Mouse (Mus musculus) embryonic facial prominence, embryonic 11.5 days (tissue): ENCODE measurements around the gene Tecr. TPM values are rescaled to one million over a fixed set of nuclear protein-coding genes. Genes with fewer than 3 reads are reported as not detected.
A peak's percentile ranks its signal among the peaks of the same experiment; 100 is the strongest.
"Not testable (repeated sequence)": the region's sequence is repeated elsewhere in the genome, so short reads cannot be mapped to it uniquely, and the experiment has no call there.

Experiments used
- ATAC-seq: fragments of 200-750 bp; cut with Nextera tagmentation; replicated peaks from 2 replicates; pipeline ENCODE4 v1.8.0; 2017; ENCODE audit warnings: low read depth; ENCODE audit not compliant: insufficient number of reproducible peaks, low FRiP score, low TSS enrichment
- DNase-seq: peaks from one replicate; pipeline ENCODE4 v3.0.0-alpha.2; 2015; ENCODE audit warnings: low spot score
- H3K27ac ChIP-seq: fragments of 300-500 bp; sonication (generic); replicated peaks from 2 replicates; pipeline ENCODE4 v1.5.1; 2014; ENCODE audit warnings: mild to moderate bottlenecking, low read depth, low read length, control low read depth
- H3K27me3 ChIP-seq: fragments of 300-500 bp; sonication (generic); 2 replicates; pipeline ENCODE4 v1.6.1; 2014; ENCODE audit warnings: mild to moderate bottlenecking, low read length, moderate library complexity, mixed read lengths; ENCODE audit not compliant: control insufficient read depth, insufficient read depth
- H3K36me3 ChIP-seq: fragments of 300-500 bp; sonication (generic); replicated peaks from 2 replicates; pipeline ENCODE4 v1.6.1; 2014; ENCODE audit warnings: low read depth, mild to moderate bottlenecking, low read length, moderate library complexity, mixed read lengths; ENCODE audit not compliant: control insufficient read depth, insufficient read depth
- H3K4me1 ChIP-seq: fragments of 300-500 bp; sonication (generic); 2 replicates; pipeline ENCODE4 v1.6.1; 2014; ENCODE audit warnings: low read length, mixed read lengths; ENCODE audit not compliant: control insufficient read depth, insufficient read depth
- H3K4me2 ChIP-seq: fragments of 300-500 bp; sonication (generic); 2 replicates; pipeline ENCODE4 v1.6.1; 2014; ENCODE audit warnings: low read depth, mild to moderate bottlenecking, control low read depth, low read length, moderate library complexity
- H3K4me3 ChIP-seq: fragments of 300-500 bp; sonication (generic); 2 replicates; pipeline ENCODE4 v1.5.1; 2014; ENCODE audit warnings: low read depth, low read length, control low read depth
- H3K9ac ChIP-seq: fragments of 300-500 bp; sonication (generic); replicated peaks from 2 replicates; pipeline ENCODE4 v1.6.1; 2014; ENCODE audit warnings: mild to moderate bottlenecking, control low read depth, low read length
- H3K9me3 ChIP-seq: fragments of 300-500 bp; sonication (generic); replicated peaks from 2 replicates; pipeline ENCODE4 v1.6.1; 2016; ENCODE audit warnings: mild to moderate bottlenecking, low read length, inconsistent platforms, mixed read lengths; ENCODE audit not compliant: control insufficient read depth
- WGBS: fragments of 180-500 bp; shearing (Covaris S2); extraction: QIAGEN DNeasy Blood & Tissue Kit; methylation state at CpG from one replicate; pipeline ENCODE4 v1.1.7; 2014; 5-methylcytosine and 5-hydroxymethylcytosine counted together
- polyA plus RNA-seq: library from polyadenylated mRNA; unstranded; fragments of >200 nt; fragmentation: Nextera tagmentation; extraction: Ambion mirVana; gene quantifications from 2 replicates; pipeline ENCODE4 v1.2.1, GENCODE M21; 2014

The Tecr gene
- polyA plus RNA-seq, 1 experiment from 2014 or later: 667 TPM

DNA sequence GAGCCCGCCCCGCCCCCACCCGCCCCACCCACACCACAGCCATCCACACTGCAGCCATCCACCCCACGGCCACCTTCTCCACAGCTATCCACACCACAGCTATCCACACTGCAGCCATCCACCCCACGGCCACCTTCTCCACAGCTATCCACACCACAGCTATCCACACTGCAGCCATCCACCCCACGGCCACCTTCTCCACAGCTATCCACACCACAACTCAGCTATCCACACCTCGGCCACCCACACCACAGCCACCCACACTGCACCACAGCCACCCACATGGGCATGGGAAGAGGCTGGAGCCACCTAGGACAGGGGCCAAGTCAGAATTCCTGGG is 36.8 kb downstream of the Tecr start:
- WGBS: 88% methylated on average over 3 of the region's 7 CpGs
- not testable (repeated sequence) for DNase-seq

DNA sequence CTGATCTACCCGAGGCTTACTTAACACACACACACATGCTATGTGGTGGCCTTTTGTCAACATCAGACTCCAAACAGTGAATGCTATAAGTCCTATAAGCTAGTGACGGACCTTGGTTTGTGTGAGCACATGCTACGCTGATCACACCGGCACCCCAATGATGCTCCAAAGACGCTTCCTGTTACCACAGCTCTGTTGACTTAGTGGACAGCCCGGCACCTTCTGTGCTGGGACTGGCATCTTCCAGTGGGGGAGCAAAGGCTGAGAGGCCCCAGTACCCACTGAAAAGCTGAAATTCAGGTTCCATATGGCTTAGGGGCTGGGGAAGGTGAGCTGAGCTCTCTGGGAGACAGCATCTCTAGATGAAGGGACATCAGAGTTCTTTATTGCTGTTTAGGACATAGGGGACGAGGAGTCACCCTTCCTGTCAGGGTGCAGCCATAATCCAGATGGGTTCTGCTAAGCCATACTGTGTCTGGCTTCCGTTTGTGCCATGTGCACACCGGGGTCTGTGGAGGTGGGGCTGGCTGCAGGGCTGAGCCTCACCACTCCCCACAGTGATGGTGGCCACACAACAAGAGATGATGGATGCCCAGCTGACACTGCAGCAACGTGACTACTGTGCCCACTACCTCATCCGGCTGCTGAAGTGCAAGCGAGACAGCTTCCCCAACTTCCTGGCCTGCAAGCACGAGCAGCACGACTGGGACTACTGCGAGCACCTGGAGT is 37.3 kb downstream of the Tecr start:
- WGBS: 92% methylated on average over 15 of the region's 15 CpGs
- Histone ChIP-seq H3K9me3 (no peaks in the 10 kb centered on the region), H3K9ac (no peak overlapping the region), H3K4me3 (no peak overlapping the region), H3K36me3 (peaks cover 11% of the 10 kb centered on the region), H3K4me2 (no peak overlapping the region), H3K27me3 (no peaks in the 10 kb centered on the region), H3K4me1 (peaks cover 4% of the 10 kb centered on the region; the same call in 1 of the 2 replicates), H3K27ac (no peak overlapping the region)
- ATAC-seq: no peak
- no peak for DNase-seq

More for the DNA sequence above, 36.8 kb downstream of the Tecr start:
- not testable (repeated sequence) for H3K9ac ChIP-seq, H3K4me1 ChIP-seq, H3K27me3 ChIP-seq, H3K27ac ChIP-seq, H3K4me3 ChIP-seq, ATAC-seq, H3K4me2 ChIP-seq, H3K9me3 ChIP-seq
- H3K36me3 ChIP-seq: peaks cover 11% of the 10 kb centered on the region

DNA sequence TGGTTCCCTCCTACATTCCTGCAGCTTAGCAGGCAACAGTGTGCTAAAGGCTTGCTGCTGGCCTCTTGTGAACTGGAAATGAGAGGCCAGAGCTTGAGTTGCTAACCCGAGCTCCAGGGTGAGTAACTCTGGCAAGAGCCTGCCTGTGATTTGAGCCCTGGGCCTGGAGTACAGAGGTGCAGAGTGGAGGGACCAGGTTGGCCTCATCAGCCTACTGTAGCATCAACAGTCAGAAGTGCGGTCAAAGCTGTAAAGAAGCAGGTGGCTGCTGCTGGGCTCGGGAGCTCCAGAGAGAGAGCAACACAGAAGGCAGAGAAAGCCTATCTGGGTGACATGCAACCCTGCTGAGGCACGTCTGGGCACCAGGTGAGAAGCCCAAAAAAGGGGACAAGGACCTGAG is 38.6 kb downstream of the Tecr start:
- Histone ChIP-seq H3K4me1 (0 out of 2 replicates have a peak, but pooled peaks cover under 1% of the 10 kb centered on the region), H3K36me3 (peaks cover 11% of the 10 kb centered on the region), H3K9me3 (no peaks in the 10 kb centered on the region), H3K4me3 (no peak overlapping the region), H3K9ac (no peak overlapping the region), H3K4me2 (no peak overlapping the region), H3K27ac (no peak overlapping the region), H3K27me3 (no peaks in the 10 kb centered on the region)
- WGBS: 71% methylated on average over 4 of the region's 4 CpGs
- ATAC-seq (no peak), DNase-seq (no peak)

DNA sequence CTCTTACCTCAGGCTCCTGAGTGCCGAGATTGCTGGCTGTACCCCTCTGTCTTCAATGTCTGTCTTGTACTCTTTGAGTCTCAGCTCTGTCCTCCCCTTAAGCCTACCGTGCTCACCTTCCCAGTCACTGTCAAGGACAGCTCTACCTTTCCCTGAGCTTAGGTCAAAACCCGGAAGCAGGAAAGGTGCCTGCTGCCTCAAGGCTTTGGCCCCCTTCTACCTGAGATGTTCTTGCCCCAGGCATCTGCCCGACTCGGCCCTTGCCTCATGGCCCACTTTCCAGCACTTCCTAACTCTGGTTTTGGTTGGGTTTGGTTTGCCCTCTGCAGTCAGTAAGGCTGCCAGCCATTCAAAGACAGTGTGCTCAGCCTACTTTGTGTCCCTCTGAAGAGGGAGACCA is 39.0 kb downstream of the Tecr start:
- Histone ChIP-seq H3K4me2 (no peak overlapping the region), H3K9ac (no peak overlapping the region), H3K27ac (no peak overlapping the region), H3K36me3 (peaks cover 11% of the 10 kb centered on the region), H3K4me1 (no peaks in the 10 kb centered on the region), H3K4me3 (no peak overlapping the region), H3K27me3 (no peaks in the 10 kb centered on the region), H3K9me3 (no peaks in the 10 kb centered on the region)
- ATAC-seq (no peak), DNase-seq (no peak)
- 69% methylated on average over 5 of the region's 5 CpGs for WGBS

DNA sequence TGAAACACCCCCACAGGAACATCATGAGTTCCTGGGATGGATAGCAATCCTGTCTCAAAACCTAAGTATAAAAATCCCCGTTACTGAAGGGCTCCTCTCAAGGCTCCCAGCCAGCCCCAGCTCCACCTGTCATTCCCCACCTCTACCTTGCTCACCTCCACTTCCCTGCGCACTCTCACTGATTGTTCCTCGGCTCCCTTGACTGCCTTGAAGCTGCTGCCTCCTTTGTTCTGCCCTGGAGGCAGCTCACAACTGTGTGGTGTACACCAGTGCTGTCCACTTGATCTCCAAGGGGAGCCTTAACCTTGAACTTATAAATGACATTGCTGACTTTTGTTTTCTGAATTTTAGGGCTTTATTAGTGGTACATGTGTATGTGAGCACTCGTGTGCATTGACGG is 39.6 kb downstream of the Tecr start:
- no peaks in the 10 kb centered on the region for H3K9me3 ChIP-seq
- no peak overlapping the region for H3K4me3 ChIP-seq
- no peak overlapping the region for H3K9ac ChIP-seq
- H3K36me3 ChIP-seq: peaks cover 11% of the 10 kb centered on the region
- H3K27ac ChIP-seq: no peak overlapping the region
- no peak overlapping the region for H3K4me2 ChIP-seq
- 72% methylated on average over 5 of the region's 5 CpGs for WGBS
- H3K4me1 ChIP-seq: no peaks in the 10 kb centered on the region
- no peak for ATAC-seq
- DNase-seq: no peak
- H3K27me3 ChIP-seq: no peaks in the 10 kb centered on the region

DNA sequence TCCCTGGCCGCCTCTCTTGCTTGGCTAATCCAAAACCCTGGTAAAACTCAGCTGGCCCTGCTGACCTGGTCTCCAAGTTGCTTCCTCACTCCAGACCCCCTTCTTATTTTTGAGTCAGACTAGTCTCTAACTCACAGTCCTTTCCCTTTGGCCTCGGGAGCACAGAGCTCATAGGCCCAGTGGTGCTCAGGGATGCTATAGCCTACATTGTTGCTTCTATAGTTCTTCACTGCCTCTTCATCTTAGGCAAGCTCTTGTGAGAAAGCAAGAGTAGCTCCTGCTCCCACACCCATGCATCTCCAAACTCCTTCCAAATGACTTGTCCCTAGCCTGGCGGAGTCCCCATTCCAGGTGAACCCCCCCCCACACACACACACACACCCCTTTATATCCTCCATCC is 40.1 kb downstream of the Tecr start:
- H3K4me3 ChIP-seq: peak overlapping the region; percentile 73
- 60% methylated on average over 3 of the region's 3 CpGs for WGBS
- no peak for DNase-seq

DNA sequence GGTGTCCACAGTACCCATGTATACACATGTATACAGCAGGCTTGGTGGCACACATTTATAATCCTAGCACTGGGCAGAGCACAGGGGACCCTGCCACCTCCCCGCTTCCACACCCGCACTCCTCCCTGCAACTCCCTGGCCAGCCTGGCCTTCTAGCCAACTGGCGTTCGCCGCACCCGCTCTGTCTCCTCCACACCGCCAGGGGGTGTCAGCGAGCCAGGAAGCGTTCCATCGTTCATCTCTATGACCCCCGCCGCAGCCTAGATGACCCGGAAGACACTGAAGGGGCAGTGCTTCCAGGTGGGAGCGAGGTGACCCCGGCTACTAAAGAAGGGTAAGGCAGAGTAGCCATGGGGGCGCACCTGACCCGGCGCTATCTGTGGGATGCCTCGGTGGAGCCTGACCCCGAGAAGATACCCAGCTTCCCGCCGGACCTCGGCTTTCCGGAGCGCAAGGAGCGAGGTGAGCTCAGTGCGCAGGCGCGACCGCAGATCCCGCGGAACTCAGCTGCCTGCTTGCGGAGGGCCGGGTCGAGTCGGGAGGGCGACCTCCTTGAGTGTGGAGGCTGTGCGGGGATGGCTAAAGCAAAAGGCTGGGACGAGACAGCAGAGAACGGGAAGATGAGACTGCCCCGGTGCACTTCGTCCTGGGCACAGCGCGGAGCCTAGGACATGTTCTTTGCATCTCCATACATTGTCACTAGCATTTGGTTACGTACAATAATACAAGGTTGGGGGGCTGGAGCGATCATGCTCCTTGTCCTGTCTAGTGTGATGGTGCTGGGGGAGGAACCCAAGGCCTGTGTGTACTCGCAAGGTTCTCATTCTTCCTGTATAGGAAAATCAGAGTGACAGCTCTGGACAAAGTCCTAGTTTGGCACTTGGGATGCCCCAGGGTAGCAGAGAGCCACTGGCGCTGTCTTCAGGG is 41.0 kb downstream of the Tecr start, which contains the start of gene Ndufb7:
TSS of gene Ndufb7 (plus strand) at position 203 of the 927 bp plus-strand sequence.
- Histone ChIP-seq H3K9me3 (no peaks in the 10 kb centered on the region), H3K4me1 (no peaks in the 10 kb centered on the region), H3K9ac (peak within 1 kb of the TSS; percentile 77), H3K36me3 (peaks cover 9% of the 10 kb centered on the region), H3K27ac (no peak within 1 kb of the TSS; the same call in 1 of the 2 replicates), H3K27me3 (no peaks in the 10 kb centered on the region), H3K4me3 (peak within 1 kb of the TSS; percentile 73), H3K4me2 (peak within 1 kb of the TSS; percentile 59)
- WGBS: under 1% methylated on average over 48 of the region's 48 CpGs
- DNase-seq (peak; percentile 94), ATAC-seq (peak; percentile 85)

More for the DNA sequence above, 40.1 kb downstream of the Tecr start:
- H3K27me3 ChIP-seq: no peaks in the 10 kb centered on the region
- no peak overlapping the region for H3K27ac ChIP-seq
- peak overlapping the region; percentile 59 for H3K4me2 ChIP-seq
- H3K36me3 ChIP-seq: peaks cover 11% of the 10 kb centered on the region
- no peaks in the 10 kb centered on the region for H3K4me1 ChIP-seq
- H3K9ac ChIP-seq: peak overlapping the region; percentile 77
- no peak for ATAC-seq
- H3K9me3 ChIP-seq: no peaks in the 10 kb centered on the region
